Mouse (Mus musculus): ENCODE data around the gene Smad3.

GRCm38 (mm10) chr9:63784597-63784996 lies 26.8 kb upstream of the Smad3 start:
- no peak for TF ChIP-seq CTCF (conservative IDR thresholded peaks at IDR 0.05; ENCODE audit: insufficient read depth, insufficient read length, low read depth, low read length)
- no peak for TF ChIP-seq POLR2A (IDR thresholded peaks at IDR 0.05; ENCODE audit: low read depth, low read length)
